ENCODE assay signal across 20 mouse cellular contexts in genomic region chr1:162020766-162021165, GRCm38 (mm10). TPM values are rescaled to one million over a fixed set of nuclear protein-coding genes. Genes with fewer than 3 reads are reported as not detected.
A peak's percentile ranks its signal among the peaks of the same experiment; 100 is the strongest.
DNase-seq lines count a peak whose midpoint lies in the region; ATAC-seq and TF ChIP-seq lines count a peak whose summit lies in the region.
"Had no signal": no experiment of that assay in that cellular context is flagged by ENCODE, and none has a peak within 500 bp of the region (broad histone marks: within the 10 kb centered on the region; RNA-seq: fewer than 3 reads in every experiment).

No protein-coding gene starts in this region.

- H3K4me1 ChIP-seq in heart, embryonic 12.5 days (replicated peaks): peaks cover 22% of the 10 kb centered on the region
- H3K4me1 ChIP-seq in midbrain, embryonic 13.5 days (replicated peaks): peaks cover 20% of the 10 kb centered on the region
- H3K4me1 ChIP-seq in midbrain, embryonic 14.5 days (ENCODE audit: control insufficient read depth, insufficient read depth, low read length): peaks cover 11% of the 10 kb centered on the region; the same call in 1 of the 2 replicates
- H3K4me1 ChIP-seq in embryonic facial prominence, embryonic 13.5 days: peaks cover 83% of the 10 kb centered on the region
- peaks cover 88% of the 10 kb centered on the region for H3K4me1 ChIP-seq in limb, embryonic 14.5 days (ENCODE audit: control insufficient read depth, insufficient read depth, low read length)

- no peak overlapping the region for H3K4me3 ChIP-seq in heart, embryonic 12.5 days
- no peak overlapping the region for H3K4me3 ChIP-seq in midbrain, embryonic 13.5 days (replicated peaks)
- no peak overlapping the region for H3K4me3 ChIP-seq in midbrain, embryonic 14.5 days (replicated peaks; ENCODE audit: low read depth, low read length)
- H3K4me3 ChIP-seq in embryonic facial prominence, embryonic 13.5 days: no peak overlapping the region
- H3K4me3 ChIP-seq in limb, embryonic 14.5 days (replicated peaks; ENCODE audit: low read length): no peak overlapping the region

- no peaks in the 10 kb centered on the region for H3K27me3 ChIP-seq in heart, embryonic 12.5 days (replicated peaks)
- no peaks in the 10 kb centered on the region for H3K27me3 ChIP-seq in midbrain, embryonic 13.5 days
- H3K27me3 ChIP-seq in midbrain, embryonic 14.5 days (ENCODE audit: control insufficient read depth, insufficient read depth, low read length): no peaks in the 10 kb centered on the region
- no peaks in the 10 kb centered on the region for H3K27me3 ChIP-seq in embryonic facial prominence, embryonic 13.5 days
- H3K27me3 ChIP-seq in limb, embryonic 14.5 days (ENCODE audit: control insufficient read depth, insufficient read depth, low read length): no peaks in the 10 kb centered on the region

- WGBS in heart, embryonic 12.5 days: 77% methylated on average over 4 of the region's 4 CpGs
- 61% methylated on average over 4 of the region's 4 CpGs for WGBS in midbrain, embryonic 13.5 days
- WGBS in midbrain, embryonic 14.5 days: 59% methylated on average over 4 of the region's 4 CpGs
- WGBS in embryonic facial prominence, embryonic 13.5 days: 19% methylated on average over 4 of the region's 4 CpGs
- WGBS in limb, embryonic 14.5 days: 13% methylated on average over 4 of the region's 4 CpGs

- no peak for ATAC-seq in heart, embryonic 12.5 days (ENCODE audit: insufficient number of reproducible peaks, low FRiP score)
- no peak for ATAC-seq in midbrain, embryonic 13.5 days
- no peak for ATAC-seq in midbrain, embryonic 14.5 days (ENCODE audit: low FRiP score, low TSS enrichment)
- ATAC-seq in embryonic facial prominence, embryonic 13.5 days (ENCODE audit: insufficient number of reproducible peaks, insufficient read depth, low FRiP score, low TSS enrichment, low read depth): no peak
- ATAC-seq in limb, embryonic 14.5 days (ENCODE audit: low FRiP score, low read depth): no peak
- ATAC-seq in megakaryocyte-erythroid progenitor cell, adult 5-6 weeks (replicated peaks; ENCODE audit: low FRiP score, low TSS enrichment, poor library complexity, severe bottlenecking): no peak

- H3K4me2 ChIP-seq in heart, embryonic 12.5 days: no peak overlapping the region
- no peak overlapping the region for H3K4me2 ChIP-seq in midbrain, embryonic 13.5 days (replicated peaks)
- H3K4me2 ChIP-seq in midbrain, embryonic 14.5 days (ENCODE audit: low read length): no peak overlapping the region
- no peak overlapping the region for H3K4me2 ChIP-seq in embryonic facial prominence, embryonic 13.5 days
- no peak overlapping the region for H3K4me2 ChIP-seq in limb, embryonic 14.5 days (replicated peaks; ENCODE audit: low read depth, low read length, severe bottlenecking)
- H3K4me2 ChIP-seq: heart, embryonic 11.5 days; liver, embryonic 11.5 days had no signal

- H3K9ac ChIP-seq in heart, embryonic 12.5 days: no peak overlapping the region
- H3K9ac ChIP-seq in midbrain, embryonic 13.5 days (replicated peaks): no peak overlapping the region
- no peak overlapping the region for H3K9ac ChIP-seq in midbrain, embryonic 14.5 days (replicated peaks; ENCODE audit: low read length)
- 0 out of 2 replicates have a peak overlapping the region, but pooled peaks have one; percentile 40 for H3K9ac ChIP-seq in embryonic facial prominence, embryonic 13.5 days
- H3K9ac ChIP-seq in limb, embryonic 14.5 days (ENCODE audit: low read depth, low read length, severe bottlenecking): no peak overlapping the region

- no peak for DNase-seq in heart, adult 9 months (ENCODE audit: low spot score in 2 of 2)
- DNase-seq in midbrain, embryonic 14.5 days: no peak
- DNase-seq in limb, embryonic 14.5 days (ENCODE audit: low spot score): no peak
- DNase-seq in heart, adult 8-10 months (ENCODE audit: low spot score): no peak
- DNase-seq: adrenal gland, postnatal 10 days; B cell, adult 2 months; cerebellum, adult 18-20 months; gastrocnemius, postnatal 36 days; heart, postnatal 4 days; kidney, adult 18-20 months; kidney, postnatal 36 days; layer of hippocampus, adult 9-11 months; lung, adult 2 months; lung, postnatal 36 days had no signal

- TF ChIP-seq POLR2A in limb, embryonic 14.5 days (IDR thresholded peaks at IDR 0.05; ENCODE audit: borderline replicate concordance, extremely low read depth, insufficient read depth, insufficient read length): no peak

- H3K36me3 ChIP-seq in heart, embryonic 12.5 days: no peaks in the 10 kb centered on the region
- H3K36me3 ChIP-seq in midbrain, embryonic 13.5 days: no peaks in the 10 kb centered on the region
- no peaks in the 10 kb centered on the region for H3K36me3 ChIP-seq in midbrain, embryonic 14.5 days (ENCODE audit: control insufficient read depth, insufficient read depth, low read length)
- no peaks in the 10 kb centered on the region for H3K36me3 ChIP-seq in embryonic facial prominence, embryonic 13.5 days
- no peaks in the 10 kb centered on the region for H3K36me3 ChIP-seq in limb, embryonic 14.5 days (ENCODE audit: control insufficient read depth, insufficient read depth, low read length)

- H3K27ac ChIP-seq in heart, embryonic 12.5 days (ENCODE audit: poor library complexity, severe bottlenecking): 0 out of 2 replicates have a peak overlapping the region, but pooled peaks have one; percentile 6
- H3K27ac ChIP-seq in midbrain, embryonic 13.5 days: peak overlapping the region; percentile 25; the same call in 1 of the 2 replicates
- H3K27ac ChIP-seq in midbrain, embryonic 14.5 days (replicated peaks; ENCODE audit: low read depth, low read length): no peak overlapping the region
- peak overlapping the region; percentile 98 for H3K27ac ChIP-seq in embryonic facial prominence, embryonic 13.5 days
- H3K27ac ChIP-seq in limb, embryonic 14.5 days (replicated peaks; ENCODE audit: low read depth, low read length): peak overlapping the region; percentile 97

- H3K9me3 ChIP-seq in heart, embryonic 12.5 days (replicated peaks): no peaks in the 10 kb centered on the region
- no peaks in the 10 kb centered on the region for H3K9me3 ChIP-seq in midbrain, embryonic 13.5 days
- H3K9me3 ChIP-seq in midbrain, embryonic 14.5 days (ENCODE audit: control insufficient read depth, low read length): no peaks in the 10 kb centered on the region
- H3K9me3 ChIP-seq in embryonic facial prominence, embryonic 13.5 days: no peaks in the 10 kb centered on the region
- no peaks in the 10 kb centered on the region for H3K9me3 ChIP-seq in limb, embryonic 14.5 days (ENCODE audit: control insufficient read depth, low read length)

RNA-seq across cellular contexts. Expression of gene 4930558K02Rik, which starts 41.3 kb away (rescaled TPM):
- polyA plus RNA-seq in heart, embryonic 12.5 days (2016; fragmentation: Nextera tagmentation; extraction: Ambion mirVana): not detected in 2 replicates
- 0.21 TPM in 1 of 2 replicates, not detected in the other for polyA plus RNA-seq in midbrain, embryonic 13.5 days (2015; fragmentation: Nextera tagmentation; extraction: Ambion mirVana)
- not detected in 2 replicates for polyA plus RNA-seq in midbrain, embryonic 14.5 days (2014; fragmentation: Nextera tagmentation; extraction: Ambion mirVana)
- not detected in 2 replicates for polyA plus RNA-seq in embryonic facial prominence, embryonic 13.5 days (2015; fragmentation: Nextera tagmentation; extraction: Ambion mirVana)
- polyA plus RNA-seq in limb, embryonic 14.5 days (2012; rRNA removed): not detected in 2 replicates
- polyA plus RNA-seq in limb, embryonic 14.5 days (2014; fragmentation: Nextera tagmentation; extraction: Ambion mirVana): not detected in 2 replicates
- total RNA-seq in megakaryocyte-erythroid progenitor cell, adult 5-6 weeks (2014; fragmentation: Nextera tagmentation): 1.3 TPM in 1 of 2 replicates, not detected in the other
- not detected in 2 replicates for total RNA-seq in megakaryocyte-erythroid progenitor cell, adult 5-6 weeks (2017)
- not detected for total RNA-seq in heart, adult 8-10 months (2022)
- total RNA-seq: adrenal gland, postnatal 10 days; gastrocnemius, postnatal 36 days; heart, postnatal 4 days had no signal
- polyA plus RNA-seq: heart, embryonic 11.5 days; liver, embryonic 11.5 days; lung, adult 2 months had no signal

RNA-seq across cellular contexts. Expression of gene Pigc, which starts 51.8 kb away (rescaled TPM):
- 22.5 and 23.4 TPM in 2 replicates for polyA plus RNA-seq in heart, embryonic 12.5 days (2016; fragmentation: Nextera tagmentation; extraction: Ambion mirVana)
- 36.4 and 39.1 TPM in 2 replicates for polyA plus RNA-seq in midbrain, embryonic 13.5 days (2015; fragmentation: Nextera tagmentation; extraction: Ambion mirVana)
- polyA plus RNA-seq in midbrain, embryonic 14.5 days (2014; fragmentation: Nextera tagmentation; extraction: Ambion mirVana): 32.2 and 36.0 TPM in 2 replicates
- 50.4 and 51.4 TPM in 2 replicates for polyA plus RNA-seq in embryonic facial prominence, embryonic 13.5 days (2015; fragmentation: Nextera tagmentation; extraction: Ambion mirVana)
- 36.9 and 45.4 TPM in 2 replicates for polyA plus RNA-seq in limb, embryonic 14.5 days (2012; rRNA removed)
- 51.3 and 52.8 TPM in 2 replicates for polyA plus RNA-seq in limb, embryonic 14.5 days (2014; fragmentation: Nextera tagmentation; extraction: Ambion mirVana)
- total RNA-seq in megakaryocyte-erythroid progenitor cell, adult 5-6 weeks (2014; fragmentation: Nextera tagmentation): 4.2 and 9.1 TPM in 2 replicates
- 10.6 and 12.2 TPM in 2 replicates for total RNA-seq in megakaryocyte-erythroid progenitor cell, adult 5-6 weeks (2017)
- total RNA-seq in heart, adult 8-10 months (2022): 10 to 100 TPM in 3 of 4 experiments, 1 to 10 TPM in 1; 10.0 to 11.2 (median 10.5) TPM
